Mouse (Mus musculus) testis, adult 2 months (tissue): Measurements from ENCODE around the gene 4933405L10Rik. TPM values are rescaled to one million over a fixed set of nuclear protein-coding genes. Genes with fewer than 3 reads are reported as not detected.

Source experiments
- H3K27ac ChIP-seq: fragments of 200-500 bp; 2 replicates; pipeline ENCODE4 v1.5.1; 2012; ENCODE audit warnings: low read depth, low read length; ENCODE audit not compliant: control insufficient read depth, insufficient read depth
- H3K27me3 ChIP-seq: fragments of 200-500 bp; 2 replicates; pipeline ENCODE4 v1.6.1; 2012; ENCODE audit warnings: mild to moderate bottlenecking, low read length, moderate library complexity; ENCODE audit not compliant: control insufficient read depth, insufficient read depth
- H3K36me3 ChIP-seq: fragments of 200-500 bp; 2 replicates; pipeline ENCODE4 v1.6.1; 2012; ENCODE audit warnings: mild to moderate bottlenecking, low read length; ENCODE audit not compliant: control insufficient read depth, insufficient read depth
- H3K4me1 ChIP-seq: fragments of 200-500 bp; 2 replicates; pipeline ENCODE4 v1.6.1; 2012; ENCODE audit warnings: low read length; ENCODE audit not compliant: control insufficient read depth, insufficient read depth
- H3K4me3 ChIP-seq: fragments of 200-500 bp; 2 replicates; pipeline ENCODE4 v1.5.1; 2012; ENCODE audit warnings: low read depth, mild to moderate bottlenecking, low read length, moderate library complexity, mixed read lengths; ENCODE audit not compliant: control insufficient read depth
- CTCF ChIP-seq: fragments of 200-500 bp; IDR thresholded peaks from 2 replicates; pipeline ENCODE4 v1.5.1; 2012; ENCODE audit warnings: low read depth, mild to moderate bottlenecking, inconsistent platforms, low read length, moderate library complexity; ENCODE audit not compliant: control insufficient read depth, insufficient read depth, insufficient replicate concordance
- POLR2A ChIP-seq: fragments of 200-500 bp; IDR thresholded peaks from 2 replicates; pipeline ENCODE4 v1.6.1; 2012; ENCODE audit warnings: low read depth, mild to moderate bottlenecking, inconsistent platforms, low read length, moderate library complexity; ENCODE audit not compliant: control insufficient read depth
- polyA plus RNA-seq: library from polyadenylated mRNA; depleted of rRNA; stranded (reverse); fragments of >200 nt; gene quantifications from 2 replicates; pipeline ENCODE4 v1.2.3, GENCODE M21; 2012

The 4933405L10Rik gene
- polyA plus RNA-seq, 1 experiment, result 60.1 TPM

DNA sequence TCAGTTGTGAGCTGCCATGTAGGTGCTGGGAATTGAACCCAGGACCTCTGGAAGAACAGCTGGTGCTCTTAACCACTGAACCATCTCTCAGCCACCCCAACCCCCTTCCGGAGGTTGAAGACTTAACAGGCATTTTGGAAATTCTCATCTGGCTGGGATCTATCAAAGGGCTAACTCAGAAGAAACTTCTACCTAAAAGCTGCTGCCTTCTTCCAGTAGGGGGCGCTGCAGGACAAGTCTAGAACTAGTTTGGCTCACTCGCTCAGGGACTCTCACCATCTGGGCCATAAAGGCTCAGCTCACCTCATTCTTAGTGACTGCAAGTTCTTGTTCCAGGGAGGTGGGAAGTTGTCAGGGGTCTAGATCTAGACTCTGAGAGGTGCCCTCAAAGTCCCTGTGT lies 6.7 kb downstream of the 4933405L10Rik start:
- no peak overlapping the region for H3K4me3 ChIP-seq
- H3K4me1 ChIP-seq, result peaks cover 16% of the 10 kb centered on the region
- H3K27me3 ChIP-seq, result no peaks in the 10 kb centered on the region
- H3K36me3 ChIP-seq, result no peaks in the 10 kb centered on the region
- H3K27ac ChIP-seq, result no peak overlapping the region
- TF ChIP-seq CTCF (peak; percentile 77; the same call in 1 of the 2 replicates), POLR2A (no peak)

DNA sequence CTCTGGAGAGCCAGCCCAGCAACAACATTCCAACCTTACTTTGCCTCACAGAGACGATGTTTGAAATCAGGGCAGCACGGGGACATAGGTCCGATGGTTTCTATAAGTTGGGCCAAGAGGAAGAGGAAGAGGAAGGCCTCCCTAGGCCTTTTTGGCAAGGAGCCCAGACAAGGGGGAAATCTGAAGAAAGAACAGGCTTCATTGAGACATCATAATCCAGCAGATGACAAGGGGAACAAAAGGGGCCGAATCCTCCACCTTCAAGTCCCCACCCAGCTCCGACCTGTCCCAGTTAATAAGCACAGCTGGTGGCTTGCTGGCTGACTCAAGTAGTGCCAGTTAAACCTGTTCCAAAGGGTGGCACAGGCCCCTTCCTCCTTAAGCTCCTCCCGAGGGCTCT lies 7.6 kb downstream of the 4933405L10Rik start:
- no peak overlapping the region for H3K27ac ChIP-seq
- no peak for TF ChIP-seq CTCF
- no peak for TF ChIP-seq POLR2A
- no peak overlapping the region for H3K4me3 ChIP-seq
- peaks cover 12% of the 10 kb centered on the region for H3K4me1 ChIP-seq
- no peaks in the 10 kb centered on the region for H3K27me3 ChIP-seq
- H3K36me3 ChIP-seq, result no peaks in the 10 kb centered on the region

DNA sequence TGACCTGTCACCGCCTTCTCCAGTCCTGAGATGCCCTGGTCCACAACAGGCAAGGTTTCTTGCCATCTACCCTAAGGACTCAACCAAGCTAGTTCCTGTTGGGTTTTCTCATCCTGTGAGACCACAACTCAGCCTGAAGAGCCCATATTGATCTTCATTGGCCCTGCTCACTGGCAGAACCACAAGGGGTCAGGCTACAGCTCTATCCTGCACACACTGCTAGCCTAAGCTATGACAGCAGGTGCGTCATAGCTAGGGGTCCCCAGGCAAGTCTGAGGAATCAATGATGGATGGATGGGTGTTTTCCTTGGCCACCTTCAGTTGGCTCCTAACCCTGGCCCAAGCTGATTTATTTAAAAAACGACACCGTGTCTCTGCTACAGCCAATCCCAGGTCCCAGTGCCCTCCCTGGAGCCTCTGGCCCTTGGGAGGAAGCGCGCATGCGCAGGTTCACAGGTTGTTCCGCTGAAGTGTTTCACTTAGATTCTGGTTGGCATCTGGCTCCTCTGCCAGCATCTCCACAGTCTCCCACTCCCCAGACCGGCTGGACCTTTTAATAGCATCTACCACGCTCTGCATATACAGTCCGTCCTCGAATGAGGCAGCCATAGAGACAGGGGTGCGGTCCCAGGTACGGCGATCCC lies 9.0 kb downstream of the 4933405L10Rik start:
- H3K4me1 ChIP-seq, result peaks cover 12% of the 10 kb centered on the region
- no peak overlapping the region for H3K27ac ChIP-seq
- no peaks in the 10 kb centered on the region for H3K27me3 ChIP-seq
- H3K4me3 ChIP-seq, result peak overlapping the region; percentile 73
- H3K36me3 ChIP-seq, result no peaks in the 10 kb centered on the region
- no peak for TF ChIP-seq CTCF
- no peak for TF ChIP-seq POLR2A

DNA sequence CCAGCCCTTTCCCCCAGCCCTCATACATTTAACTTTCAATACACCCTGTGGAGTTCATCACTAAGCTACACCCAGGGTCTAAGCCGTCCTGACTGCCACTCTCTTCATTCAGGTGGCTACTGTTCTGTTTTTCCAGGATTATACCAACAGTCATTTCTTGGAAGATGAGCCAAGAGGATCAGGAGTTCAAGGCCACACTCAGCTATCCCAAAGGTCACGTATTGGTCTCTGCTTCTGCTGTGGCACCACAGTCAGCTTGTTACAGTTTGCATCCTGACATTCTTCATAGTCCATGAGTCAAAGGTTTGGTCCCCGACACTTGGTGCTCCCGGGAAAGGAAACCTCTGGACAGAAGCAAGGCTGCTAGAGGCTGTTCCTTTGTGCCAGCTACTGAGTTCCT lies 12.2 kb downstream of the 4933405L10Rik start:
- TF ChIP-seq CTCF (no peak), POLR2A (no peak)
- Histone ChIP-seq H3K4me3 (no peak overlapping the region), H3K36me3 (no peaks in the 10 kb centered on the region), H3K27ac (no peak overlapping the region), H3K27me3 (no peaks in the 10 kb centered on the region), H3K4me1 (peaks cover 12% of the 10 kb centered on the region)

DNA sequence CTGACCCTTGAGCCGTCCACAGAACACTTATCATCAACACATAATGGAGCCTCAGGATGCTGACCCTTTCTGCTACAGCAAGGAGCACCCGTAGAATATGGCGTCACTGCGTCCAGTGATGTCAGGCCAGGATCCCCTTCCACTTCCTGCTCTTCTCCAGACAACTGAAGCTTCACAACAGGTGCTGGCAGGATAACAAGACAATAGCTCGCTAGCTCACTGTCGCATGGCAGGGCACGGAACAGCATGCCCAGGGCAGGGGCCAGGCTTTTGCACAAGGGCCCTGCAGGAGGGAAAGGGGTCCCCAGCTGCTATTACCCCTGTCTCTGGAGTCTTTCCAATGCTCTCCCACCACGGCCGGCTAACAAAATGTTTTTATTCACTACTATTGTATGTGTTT lies 15.4 kb downstream of the 4933405L10Rik start:
- Histone ChIP-seq H3K27me3 (no peaks in the 10 kb centered on the region), H3K4me1 (no peaks in the 10 kb centered on the region; the same call in 1 of the 2 replicates), H3K36me3 (no peaks in the 10 kb centered on the region), H3K27ac (no peak overlapping the region), H3K4me3 (no peak overlapping the region)
- no peak for TF ChIP-seq CTCF
- no peak for TF ChIP-seq POLR2A

DNA sequence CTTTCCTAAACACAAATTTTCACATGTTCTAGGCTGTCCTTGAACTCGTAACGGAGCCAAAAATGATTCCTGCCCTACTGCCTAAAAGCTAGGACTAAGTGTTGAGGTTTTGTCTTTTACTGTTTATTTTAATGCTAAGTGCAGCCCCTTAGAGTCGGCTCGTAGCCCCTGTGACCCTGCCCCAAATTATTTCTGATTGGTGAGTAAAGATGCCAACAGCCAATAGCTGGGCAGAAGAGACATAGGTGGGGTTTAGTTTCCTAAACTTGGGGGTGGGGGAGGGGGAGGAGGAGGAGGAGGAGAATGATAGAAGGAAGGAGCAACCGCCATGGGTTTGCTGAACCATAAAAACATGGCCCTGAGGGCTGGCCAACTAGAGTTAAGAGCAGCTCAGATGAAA lies 18.3 kb downstream of the 4933405L10Rik start:
- Histone ChIP-seq H3K4me3 (no peak overlapping the region), H3K36me3 (no peaks in the 10 kb centered on the region), H3K27me3 (no peaks in the 10 kb centered on the region), H3K4me1 (no peaks in the 10 kb centered on the region), H3K27ac (no peak overlapping the region)
- no peak for TF ChIP-seq CTCF
- no peak for TF ChIP-seq POLR2A

DNA sequence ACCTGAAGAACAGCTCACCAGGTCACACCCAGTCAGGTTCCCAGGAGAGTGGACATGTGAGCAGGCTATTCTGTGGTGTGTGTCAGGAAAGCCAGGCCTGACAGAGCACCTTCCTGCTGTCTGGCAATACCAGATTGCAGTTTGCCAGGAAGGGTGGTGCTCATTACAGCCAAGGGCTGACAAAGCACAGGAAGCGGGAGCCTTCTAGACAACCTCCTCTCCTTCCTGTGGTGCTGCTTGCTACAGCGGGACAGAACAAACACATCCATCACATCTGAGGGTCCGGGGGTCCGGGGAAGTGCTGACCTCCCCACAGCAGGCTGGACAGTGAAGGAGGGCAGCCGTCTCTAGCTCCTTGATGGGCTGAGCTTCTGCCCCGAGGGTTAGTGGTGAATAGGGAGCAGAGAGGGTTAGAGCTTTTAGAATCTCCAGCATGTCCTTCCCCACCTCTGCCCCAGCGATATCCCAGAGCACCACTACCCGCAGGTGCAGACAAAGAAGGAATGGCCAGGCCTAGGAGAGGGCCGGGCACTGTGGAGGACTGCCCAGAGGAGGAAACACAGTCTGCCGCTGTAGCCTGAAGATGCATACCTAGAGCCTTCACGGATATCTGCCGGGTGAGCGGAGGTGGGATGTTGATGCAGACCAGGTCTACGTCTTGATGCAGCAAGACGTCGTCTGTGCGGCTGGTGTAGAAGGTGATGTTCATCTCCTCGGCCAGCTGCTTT lies 20.1 kb downstream of the 4933405L10Rik start:
- Histone ChIP-seq H3K27ac (no peak overlapping the region), H3K36me3 (no peaks in the 10 kb centered on the region), H3K4me1 (no peaks in the 10 kb centered on the region), H3K4me3 (no peak overlapping the region), H3K27me3 (no peaks in the 10 kb centered on the region)
- no peak for TF ChIP-seq CTCF
- no peak for TF ChIP-seq POLR2A
